8 mouse cellular contexts compared by ENCODE assay signal in the genomic region with DNA sequence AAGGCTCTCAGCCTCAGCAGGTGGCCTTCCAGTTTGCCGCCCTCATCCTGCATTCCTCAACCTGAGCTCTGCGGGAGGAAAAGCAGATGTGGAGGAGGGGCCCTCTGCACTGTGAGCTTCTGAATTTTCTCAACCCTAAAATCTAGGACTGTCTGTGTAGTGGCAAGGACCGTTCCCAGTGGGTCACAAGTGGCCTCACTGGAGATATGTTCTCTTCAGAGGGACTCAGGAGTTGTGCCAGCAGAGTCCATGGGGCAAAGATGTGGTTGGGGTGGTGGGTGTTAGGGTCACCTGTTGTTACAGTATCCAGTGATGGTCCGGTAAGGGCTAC. TPM values are rescaled to one million over a fixed set of nuclear protein-coding genes. Genes with fewer than 3 reads are reported as not detected.
DNase-seq lines count a peak whose midpoint lies in the region; ATAC-seq and TF ChIP-seq lines count a peak whose summit lies in the region.

No protein-coding gene starts in this region.

- no peak for TF ChIP-seq POLR2A in bone marrow macrophage, adult 2 months (IDR thresholded peaks at IDR 0.05; ENCODE audit: borderline replicate concordance, low read depth, low read length)

- WGBS in heart, embryonic 16.5 days = 27% methylated on average over 4 of the region's 4 CpGs
- WGBS in hindbrain, embryonic 15.5 days = 34% methylated on average over 4 of the region's 4 CpGs
- WGBS in midbrain, embryonic 15.5 days = 34% methylated on average over 4 of the region's 4 CpGs

- intact Hi-C loops in heart, postnatal 25 days (cut with DNase I) = loop anchor here (2.0 kb wide), 1 partner anchor 155 kb away; a partner anchor contains a TSS

- peaks cover 12% of the 10 kb centered on the region for H3K27me3 ChIP-seq in heart, embryonic 16.5 days (ENCODE audit: control insufficient read depth, insufficient read depth, low read length)
- H3K27me3 ChIP-seq in hindbrain, embryonic 15.5 days = no peaks in the 10 kb centered on the region
- H3K27me3 ChIP-seq in midbrain, embryonic 15.5 days (replicated peaks) = no peaks in the 10 kb centered on the region

- DNase-seq in heart, postnatal 25 days (ENCODE audit: low spot score) = no peak
- DNase-seq in layer of hippocampus, adult 9-10 months (ENCODE audit: low spot score) = no peak
- DNase-seq in right cerebral cortex, postnatal 36 days (ENCODE audit: low spot score in 2 of 2) = no peak
- DNase-seq in lung, postnatal 36 days = no peak

- H3K36me3 ChIP-seq in heart, embryonic 16.5 days (ENCODE audit: control insufficient read depth, insufficient read depth) = no peaks in the 10 kb centered on the region
- H3K36me3 ChIP-seq in hindbrain, embryonic 15.5 days = no peaks in the 10 kb centered on the region
- no peaks in the 10 kb centered on the region for H3K36me3 ChIP-seq in midbrain, embryonic 15.5 days (replicated peaks)

- peak overlapping the region; percentile 50; the same call in 1 of the 2 replicates for H3K9ac ChIP-seq in heart, embryonic 16.5 days (ENCODE audit: low read length)
- H3K9ac ChIP-seq in hindbrain, embryonic 15.5 days = peak overlapping the region; percentile 50
- peak overlapping the region; percentile 52; the same call in 1 of the 2 replicates for H3K9ac ChIP-seq in midbrain, embryonic 15.5 days

- no peak for ATAC-seq in heart, embryonic 16.5 days (replicated peaks; ENCODE audit: extremely low read depth, insufficient read depth, low FRiP score)
- no peak for ATAC-seq in hindbrain, embryonic 15.5 days (ENCODE audit: low FRiP score, low read depth)
- ATAC-seq in midbrain, embryonic 15.5 days (replicated peaks) = peak; percentile 60; the same call in 1 of the 2 replicates

- H3K4me1 ChIP-seq in heart, embryonic 16.5 days (ENCODE audit: control insufficient read depth, insufficient read depth, low read length) = no peaks in the 10 kb centered on the region
- no peaks in the 10 kb centered on the region for H3K4me1 ChIP-seq in bone marrow macrophage, adult 2 months (ENCODE audit: control insufficient read depth, insufficient read depth, low read length)
- H3K4me1 ChIP-seq in hindbrain, embryonic 15.5 days (replicated peaks) = peaks cover 16% of the 10 kb centered on the region
- H3K4me1 ChIP-seq in midbrain, embryonic 15.5 days = peaks cover 11% of the 10 kb centered on the region

- H3K4me3 ChIP-seq in heart, embryonic 16.5 days (ENCODE audit: low read length) = peak overlapping the region; percentile 49
- H3K4me3 ChIP-seq in bone marrow macrophage, adult 2 months (ENCODE audit: insufficient read depth, low read length) = peak overlapping the region; percentile 40
- H3K4me3 ChIP-seq in hindbrain, embryonic 15.5 days = peak overlapping the region; percentile 38
- H3K4me3 ChIP-seq in midbrain, embryonic 15.5 days = peak overlapping the region; percentile 37

- peak overlapping the region; percentile 74 for H3K4me2 ChIP-seq in heart, embryonic 16.5 days (ENCODE audit: low read depth, low read length)
- peak overlapping the region; percentile 63 for H3K4me2 ChIP-seq in hindbrain, embryonic 15.5 days
- peak overlapping the region; percentile 62 for H3K4me2 ChIP-seq in midbrain, embryonic 15.5 days

- TF ChIP-seq CTCF in bone marrow macrophage, adult 2 months (IDR thresholded peaks at IDR 0.05; ENCODE audit: low read depth, low read length) = no peak

- no peak overlapping the region for H3K27ac ChIP-seq in heart, embryonic 16.5 days (ENCODE audit: low read length)
- no peak overlapping the region for H3K27ac ChIP-seq in bone marrow macrophage, adult 2 months (ENCODE audit: insufficient read depth, low read depth, low read length)
- H3K27ac ChIP-seq in hindbrain, embryonic 15.5 days (replicated peaks) = peak overlapping the region; percentile 39; the same call in 1 of the 2 replicates
- H3K27ac ChIP-seq in midbrain, embryonic 15.5 days = no peak overlapping the region

- no peaks in the 10 kb centered on the region for H3K9me3 ChIP-seq in heart, embryonic 16.5 days (replicated peaks; ENCODE audit: control insufficient read depth, low read length)
- no peaks in the 10 kb centered on the region for H3K9me3 ChIP-seq in hindbrain, embryonic 15.5 days
- H3K9me3 ChIP-seq in midbrain, embryonic 15.5 days = no peaks in the 10 kb centered on the region

RNA-seq across cellular contexts. Expression of a gene that starts 10.7 kb away (rescaled TPM):
- 0.92 and 1.1 TPM in 2 replicates for polyA plus RNA-seq in heart, embryonic 16.5 days (2015; fragmentation: Nextera tagmentation; extraction: Ambion mirVana)
- not detected for total RNA-seq in heart, postnatal 25 days (2021)
- not detected in 2 replicates for polyA plus RNA-seq in bone marrow macrophage, adult 2 months (2012; ENCODE audit: insufficient read depth, insufficient read length, missing spikeins)
- 2.2 and 2.8 TPM in 2 replicates for polyA plus RNA-seq in hindbrain, embryonic 15.5 days (2015; fragmentation: Nextera tagmentation; extraction: Ambion mirVana)
- 1.5 and 1.8 TPM in 2 replicates for polyA plus RNA-seq in midbrain, embryonic 15.5 days (2015; fragmentation: Nextera tagmentation; extraction: Ambion mirVana)

RNA-seq across cellular contexts. Expression of a gene that starts 24.0 kb away (rescaled TPM):
- 1.0 and 2.9 TPM in 2 replicates for polyA plus RNA-seq in heart, embryonic 16.5 days (2015; fragmentation: Nextera tagmentation; extraction: Ambion mirVana)
- not detected for total RNA-seq in heart, postnatal 25 days (2021)
- 1.1 and 1.7 TPM in 2 replicates for polyA plus RNA-seq in bone marrow macrophage, adult 2 months (2012; ENCODE audit: insufficient read depth, insufficient read length, missing spikeins)
- polyA plus RNA-seq in hindbrain, embryonic 15.5 days (2015; fragmentation: Nextera tagmentation; extraction: Ambion mirVana) = 0.21 TPM in 2 replicates
- polyA plus RNA-seq in midbrain, embryonic 15.5 days (2015; fragmentation: Nextera tagmentation; extraction: Ambion mirVana) = 0.12 and 1.2 TPM in 2 replicates

RNA-seq across cellular contexts. Expression of a gene that starts 35.6 kb away (rescaled TPM):
- polyA plus RNA-seq in heart, embryonic 16.5 days (2015; fragmentation: Nextera tagmentation; extraction: Ambion mirVana) = 7.3 and 7.7 TPM in 2 replicates
- total RNA-seq in heart, postnatal 25 days (2021) = 1 to 10 TPM; 2.5 to 3.1 TPM
- polyA plus RNA-seq in bone marrow macrophage, adult 2 months (2012; ENCODE audit: insufficient read depth, insufficient read length, missing spikeins) = 4.7 and 6.3 TPM in 2 replicates
- 10.5 and 12.3 TPM in 2 replicates for polyA plus RNA-seq in hindbrain, embryonic 15.5 days (2015; fragmentation: Nextera tagmentation; extraction: Ambion mirVana)
- 12.1 and 12.8 TPM in 2 replicates for polyA plus RNA-seq in midbrain, embryonic 15.5 days (2015; fragmentation: Nextera tagmentation; extraction: Ambion mirVana)

RNA-seq across cellular contexts. Expression of a gene that starts 57.1 kb away (rescaled TPM):
- polyA plus RNA-seq in heart, embryonic 16.5 days (2015; fragmentation: Nextera tagmentation; extraction: Ambion mirVana) = 1.1 and 1.2 TPM in 2 replicates
- total RNA-seq in heart, postnatal 25 days (2021) = under 1 TPM; 0.14 to 0.42 TPM
- polyA plus RNA-seq in bone marrow macrophage, adult 2 months (2012; ENCODE audit: insufficient read depth, insufficient read length, missing spikeins) = 2.6 and 2.9 TPM in 2 replicates
- polyA plus RNA-seq in hindbrain, embryonic 15.5 days (2015; fragmentation: Nextera tagmentation; extraction: Ambion mirVana) = 43.6 and 50.4 TPM in 2 replicates
- 65.8 and 72.5 TPM in 2 replicates for polyA plus RNA-seq in midbrain, embryonic 15.5 days (2015; fragmentation: Nextera tagmentation; extraction: Ambion mirVana)

RNA-seq across cellular contexts. Expression of a gene that starts 57.9 kb away (rescaled TPM):
- 0.30 and 0.45 TPM in 2 replicates for polyA plus RNA-seq in heart, embryonic 16.5 days (2015; fragmentation: Nextera tagmentation; extraction: Ambion mirVana)
- total RNA-seq in heart, postnatal 25 days (2021) = not detected
- not detected in 2 replicates for polyA plus RNA-seq in bone marrow macrophage, adult 2 months (2012; ENCODE audit: insufficient read depth, insufficient read length, missing spikeins)
- polyA plus RNA-seq in hindbrain, embryonic 15.5 days (2015; fragmentation: Nextera tagmentation; extraction: Ambion mirVana) = 0.25 and 0.69 TPM in 2 replicates
- polyA plus RNA-seq in midbrain, embryonic 15.5 days (2015; fragmentation: Nextera tagmentation; extraction: Ambion mirVana) = 0.36 TPM in 2 replicates
